Mouse (Mus musculus): ENCODE data around the gene Hoxa2.
A peak's percentile ranks its signal among the peaks of the same experiment; 100 is the strongest.

Gene Hoxa2

GRCm38 (mm10) chr6:52164626-52165440 lies at the start of gene Hoxa2:
Gene Hoxa2 (minus strand): TSS chr6:52164831.
- 0 out of 2 replicates have a peak, but pooled peaks have one; percentile 31 for TF ChIP-seq GATA4 (IDR thresholded peaks at IDR 0.05; ENCODE audit: insufficient replicate concordance, low read length)

- TF ChIP-seq GATA4 (IDR thresholded peaks at IDR 0.05; ENCODE audit: insufficient replicate concordance, low read length) = no peak
These were observed 49.6 kb upstream of the Hoxa2 start for GRCm38 (mm10) chr6:52214271-52214670.

- no peak for TF ChIP-seq GATA4 (IDR thresholded peaks at IDR 0.05; ENCODE audit: insufficient replicate concordance, low read length)
These were observed 48.7 kb upstream of the Hoxa2 start, which contains the start of the genes Hoxa3 and Gm28308 for GRCm38 (mm10) chr6:52213119-52213986. Gene Hoxa3 (minus strand): TSS chr6:52213336. Gene Gm28308 (minus strand): TSS chr6:52213339.

- TF ChIP-seq GATA4 (IDR thresholded peaks at IDR 0.05; ENCODE audit: insufficient replicate concordance, low read length) = no peak
These were observed 48.0 kb upstream of the Hoxa2 start for GRCm38 (mm10) chr6:52212556-52213118.

- no peak for TF ChIP-seq GATA4 (IDR thresholded peaks at IDR 0.05; ENCODE audit: insufficient replicate concordance, low read length)
These were observed 47.3 kb upstream of the Hoxa2 start for GRCm38 (mm10) chr6:52211961-52212360.

GRCm38 (mm10) chr6:52211170-52211935 lies 46.7 kb upstream of the Hoxa2 start:
- no peak; the same call in 1 of the 2 replicates for TF ChIP-seq GATA4 (IDR thresholded peaks at IDR 0.05; ENCODE audit: insufficient replicate concordance, low read length)

GRCm38 (mm10) chr6:52209685-52210046 lies 45.0 kb upstream of the Hoxa2 start:
- no peak for TF ChIP-seq GATA4 (IDR thresholded peaks at IDR 0.05; ENCODE audit: insufficient replicate concordance, low read length)

GRCm38 (mm10) chr6:52208868-52209684 lies 44.4 kb upstream of the Hoxa2 start:
- TF ChIP-seq GATA4 (IDR thresholded peaks at IDR 0.05; ENCODE audit: insufficient replicate concordance, low read length) = no peak

GRCm38 (mm10) chr6:52208072-52208867 lies 43.6 kb upstream of the Hoxa2 start, which contains the start of gene Hoxa6:
Gene Hoxa6 (minus strand): TSS chr6:52208722.
- no peak for TF ChIP-seq GATA4 (IDR thresholded peaks at IDR 0.05; ENCODE audit: insufficient replicate concordance, low read length)

GRCm38 (mm10) chr6:52207684-52207976 lies 43.0 kb upstream of the Hoxa2 start:
- TF ChIP-seq GATA4 (IDR thresholded peaks at IDR 0.05; ENCODE audit: insufficient replicate concordance, low read length) = no peak

- TF ChIP-seq GATA4 (IDR thresholded peaks at IDR 0.05; ENCODE audit: insufficient replicate concordance, low read length) = no peak
These were observed 42.5 kb upstream of the Hoxa2 start for GRCm38 (mm10) chr6:52206882-52207683.

All from liver, adult (tissue).